In genomic region chr7:12422245-12422849, GRCm38 (mm10) we compare ENCODE assay signal across 8 mouse cellular contexts. TPM values are rescaled to one million over a fixed set of nuclear protein-coding genes. Genes with fewer than 3 reads are reported as not detected.
DNase-seq lines count a peak whose midpoint lies in the region; ATAC-seq and TF ChIP-seq lines count a peak whose summit lies in the region.

TSS of gene Zfp551 (minus strand) at chr7:12422751.

- TF ChIP-seq CTCF in hindbrain, postnatal 0 days (IDR thresholded peaks at IDR 0.05; ENCODE audit: low read depth), result no peak

- H3K27ac ChIP-seq in hindbrain, postnatal 0 days, result peak within 1 kb of the TSS; percentile 81

- peak; percentile 20 to 50 for DNase-seq in cerebellum, postnatal 4 days (ENCODE audit: low spot score in 2 of 2)
- DNase-seq in gastrocnemius, adult 8-10 months (ENCODE audit: low spot score in 2 of 2), result peak; percentile 11 to 25
- DNase-seq in hindbrain, postnatal 0 days (ENCODE audit: low spot score), result peak; percentile 69
- DNase-seq in left cerebral cortex, adult 18-20 months (ENCODE audit: low spot score in 2 of 2), result peak; percentile 46 to 66
- peak; percentile 67 to 74 for DNase-seq in lung, postnatal 4 days
- peak; percentile 52 for DNase-seq in right cerebral cortex, adult 18-20 months
- peak; percentile 44 for DNase-seq in urinary bladder, postnatal 25 days (ENCODE audit: low spot score)

- peak within 1 kb of the TSS; percentile 73 for H3K4me2 ChIP-seq in hindbrain, postnatal 0 days (ENCODE audit: low read depth, low read length)

- H3K9ac ChIP-seq in hindbrain, postnatal 0 days (replicated peaks; ENCODE audit: low read length), result peak within 1 kb of the TSS; percentile 73

- WGBS in hindbrain, postnatal 0 days, result 2% methylated on average over 27 of the region's 27 CpGs

- peaks cover 8% of the 10 kb centered on the region; the same call in 1 of the 2 replicates for H3K4me1 ChIP-seq in hindbrain, postnatal 0 days (ENCODE audit: insufficient read depth, low read length)

- H3K4me3 ChIP-seq in hindbrain, postnatal 0 days (ENCODE audit: low read length), result peak within 1 kb of the TSS; percentile 66

- H3K9me3 ChIP-seq in hindbrain, postnatal 0 days (ENCODE audit: low read length), result no peaks in the 10 kb centered on the region

- peak; percentile 83 for ATAC-seq in activated CD4-positive, CD25-positive, alpha-beta regulatory T cell, adult 4 months
- ATAC-seq in hindbrain, postnatal 0 days, result peak; percentile 94

- no peaks in the 10 kb centered on the region; the same call in 1 of the 2 replicates for H3K36me3 ChIP-seq in hindbrain, postnatal 0 days (ENCODE audit: insufficient read depth, low read length)

- no peaks in the 10 kb centered on the region for H3K27me3 ChIP-seq in hindbrain, postnatal 0 days (ENCODE audit: insufficient read depth, low read length)

RNA-seq across cellular contexts. Expression of gene Zfp551, which starts in this region (rescaled TPM):
- 1 to 10 TPM; 3.1 to 3.6 TPM for polyA plus RNA-seq in activated CD4-positive, CD25-positive, alpha-beta regulatory T cell, adult 4 months (2017; shearing (Covaris generic))
- total RNA-seq in gastrocnemius, adult 8-10 months (2022), result 1 to 10 TPM; 1.3 to 2.8 (median 2.2) TPM
- 4.9 and 7.5 TPM in 2 replicates for total RNA-seq in hindbrain, postnatal 0 days (2014; rRNA removed)
- 8.1 and 8.5 TPM in 2 replicates for polyA plus RNA-seq in hindbrain, postnatal 0 days (2015; fragmentation: Nextera tagmentation; extraction: Ambion mirVana)
- total RNA-seq in left cerebral cortex, adult 18-20 months (2021), result 10 to 100 TPM; 10.4 to 11.2 TPM

Comparison
In these comparisons a context has a peak if more than half of its experiments do, and no peak if none do; other contexts are left out.
1. Peak in every context shown above with its lines: DNase-seq, ATAC-seq, H3K4me3 ChIP-seq and H3K27ac ChIP-seq.
2. DNase-seq: peak in every context shown above with its lines; median percentile 70 in lung, postnatal 4 days; 69 in hindbrain, postnatal 0 days; 56 in left cerebral cortex, adult 18-20 months; 52 in right cerebral cortex, adult 18-20 months; 44 in urinary bladder, postnatal 25 days; 35 in cerebellum, postnatal 4 days; 18 in gastrocnemius, adult 8-10 months.